Mouse (Mus musculus): ENCODE data around the gene Kmt5b. TPM values are rescaled to one million over a fixed set of nuclear protein-coding genes. Genes with fewer than 3 reads are reported as not detected.

The Kmt5b gene
- total and polyA plus RNA-seq, 3 experiments = 14.9 to 23.9 TPM; not detected in 1

- Histone ChIP-seq H3K79me2 (ENCODE audit: control insufficient read depth, insufficient read depth, low read length, poor library complexity) (peaks cover 13% of the 10 kb centered on the region), H3K4me1 (ENCODE audit: control insufficient read depth in 1 of 2, insufficient read depth in 2 of 2, low read length in 2 of 2) (peaks cover 0 to 4% of the 10 kb centered on the region in 2 experiments; a peak in 1 of 4 replicates), H3K9ac (ENCODE audit: control insufficient read depth, low read depth, low read length, poor library complexity, severe bottlenecking) (no peak overlapping the region), H3K4me3 (ENCODE audit: control insufficient read depth in 1 of 2, insufficient read depth in 1 of 2, low read depth in 2 of 2, low read length in 2 of 2) (no peak overlapping the region), H3K36me3 (ENCODE audit: control insufficient read depth in 1 of 2, insufficient read depth in 2 of 2, low read length in 2 of 2) (peaks cover 0 to 11% of the 10 kb centered on the region in 2 experiments; a peak in 2 of 4 replicates), H3K9me3 (replicated peaks; ENCODE audit: insufficient read depth, low read length) (no peaks in the 10 kb centered on the region), H3K27ac (ENCODE audit: control insufficient read depth, low read depth, low read length) (no peak overlapping the region), H3K27me3 (ENCODE audit: control insufficient read depth in 1 of 2, insufficient read depth in 2 of 2, low read length in 2 of 2) (no peaks in the 10 kb centered on the region)
- DNase-seq (ENCODE audit: low read depth, low spot score) = no peak
- TF ChIP-seq HCFC1 (IDR thresholded peaks at IDR 0.05; ENCODE audit: low read depth, low read length) = no peak
- TF ChIP-seq ZC3H11A (IDR thresholded peaks at IDR 0.05; ENCODE audit: low read depth, low read length) = no peak
- TF ChIP-seq MYC (IDR thresholded peaks at IDR 0.05; ENCODE audit: low read depth, low read length) = no peak
- TF ChIP-seq MAZ (IDR thresholded peaks at IDR 0.05; ENCODE audit: low read depth, low read length) = no peak
- TF ChIP-seq USF2 (IDR thresholded peaks at IDR 0.05; ENCODE audit: borderline replicate concordance in 1 of 2, insufficient read depth in 1 of 2, low read depth in 1 of 2, low read length in 2 of 2) = no peak
- no peak for TF ChIP-seq NRF1 (IDR thresholded peaks at IDR 0.05; ENCODE audit: insufficient read depth, low read depth, low read length, poor library complexity, severe bottlenecking)
- TF ChIP-seq RAD21 (IDR thresholded peaks at IDR 0.05; ENCODE audit: low read depth, low read length) = no peak
- no peak for TF ChIP-seq GATA1 (IDR thresholded peaks at IDR 0.05; ENCODE audit: low read depth, low read length)
- no peak for TF ChIP-seq TCF12 (IDR thresholded peaks at IDR 0.05; ENCODE audit: low read depth, low read length)
- TF ChIP-seq MEF2A (IDR thresholded peaks at IDR 0.05; ENCODE audit: extremely low read depth, insufficient replicate concordance, low read depth, low read length, poor library complexity, severe bottlenecking) = no peak
- TF ChIP-seq EP300 (IDR thresholded peaks at IDR 0.05; ENCODE audit: low read depth in 1 of 2, low read length in 2 of 2) = no peak
- TF ChIP-seq E2F4 (IDR thresholded peaks at IDR 0.05; ENCODE audit: borderline replicate concordance, low read depth, low read length) = no peak
- no peak for TF ChIP-seq ETS1 (IDR thresholded peaks at IDR 0.05; ENCODE audit: low read depth, low read length)
- TF ChIP-seq CHD2 (IDR thresholded peaks at IDR 0.05; ENCODE audit: low read length) = no peak
- no peak for TF ChIP-seq JUND (IDR thresholded peaks at IDR 0.05; ENCODE audit: low read depth, low read length)
These were observed 82.0 kb downstream of the Kmt5b start for GRCm38 (mm10) chr19:3849251-3849650.

- no peak overlapping the region for H3K27ac ChIP-seq (ENCODE audit: control insufficient read depth, low read depth, low read length)
- TF ChIP-seq SIN3A (IDR thresholded peaks at IDR 0.05; ENCODE audit: low read length) (no peak), HCFC1 (IDR thresholded peaks at IDR 0.05; ENCODE audit: low read depth, low read length) (no peak), BHLHE40 (IDR thresholded peaks at IDR 0.05; ENCODE audit: borderline replicate concordance, low read depth, low read length) (no peak), POLR2AphosphoS2 (IDR thresholded peaks at IDR 0.05; ENCODE audit: low read length) (no peak), MYB (IDR thresholded peaks at IDR 0.05; ENCODE audit: low read depth, low read length) (no peak), TAL1 (IDR thresholded peaks at IDR 0.05; ENCODE audit: low read length) (no peak), CHD1 (IDR thresholded peaks at IDR 0.05; ENCODE audit: low read depth, low read length) (no peak), RAD21 (IDR thresholded peaks at IDR 0.05; ENCODE audit: low read depth, low read length) (no peak), POLR2AphosphoS5 (IDR thresholded peaks at IDR 0.05; ENCODE audit: borderline replicate concordance, low read depth, low read length) (no peak), GABPA (IDR thresholded peaks at IDR 0.05; ENCODE audit: low read depth, low read length) (no peak), ZKSCAN1 (IDR thresholded peaks at IDR 0.05; ENCODE audit: low read depth, low read length) (no peak), MYC (IDR thresholded peaks at IDR 0.05; ENCODE audit: low read depth, low read length) (no peak), CHD2 (IDR thresholded peaks at IDR 0.05; ENCODE audit: low read length) (no peak)
- no peak for DNase-seq (ENCODE audit: low read depth, low spot score)
- H3K9ac ChIP-seq (ENCODE audit: control insufficient read depth, low read depth, low read length, poor library complexity, severe bottlenecking) = no peak overlapping the region
- H3K9me3 ChIP-seq (replicated peaks; ENCODE audit: insufficient read depth, low read length) = no peaks in the 10 kb centered on the region
- no peak overlapping the region for H3K4me3 ChIP-seq (ENCODE audit: control insufficient read depth in 1 of 2, insufficient read depth in 1 of 2, low read depth in 2 of 2, low read length in 2 of 2)
- H3K27me3 ChIP-seq (ENCODE audit: control insufficient read depth in 1 of 2, insufficient read depth in 2 of 2, low read length in 2 of 2) = no peaks in the 10 kb centered on the region
- peaks cover 0 to 4% of the 10 kb centered on the region in 2 experiments; a peak in 1 of 4 replicates for H3K4me1 ChIP-seq (ENCODE audit: control insufficient read depth in 1 of 2, insufficient read depth in 2 of 2, low read length in 2 of 2)
- H3K79me2 ChIP-seq (ENCODE audit: control insufficient read depth, insufficient read depth, low read length, poor library complexity) = peaks cover 13% of the 10 kb centered on the region
- H3K36me3 ChIP-seq (ENCODE audit: control insufficient read depth in 1 of 2, insufficient read depth in 2 of 2, low read length in 2 of 2) = peaks cover 0 to 11% of the 10 kb centered on the region in 2 experiments; a peak in 2 of 4 replicates
These were observed 82.9 kb downstream of the Kmt5b start for GRCm38 (mm10) chr19:3850076-3850475.
